ENCODE assay signal across 23 mouse cellular contexts in the genomic region with DNA sequence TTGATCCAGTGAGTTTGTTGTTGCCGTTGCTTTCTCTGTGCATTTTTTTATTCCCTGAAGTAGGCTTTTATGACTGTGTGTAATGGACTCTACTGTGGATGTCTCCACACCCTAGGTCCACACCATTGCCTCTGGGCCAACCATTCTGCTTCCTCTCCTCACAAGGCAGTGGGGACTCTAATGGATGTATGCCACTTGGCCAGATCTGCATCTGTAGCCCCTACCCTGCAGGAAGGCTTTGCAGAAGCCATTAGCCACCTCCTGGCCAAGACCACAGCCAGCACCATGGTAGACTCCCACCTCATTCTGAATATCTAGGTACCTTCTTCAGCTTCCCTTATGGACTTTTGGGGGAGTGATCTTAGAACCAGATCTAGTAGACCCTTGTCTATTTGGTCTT. TPM values are rescaled to one million over a fixed set of nuclear protein-coding genes. Genes with fewer than 3 reads are reported as not detected.
"Had no signal": no experiment of that assay in that cellular context is flagged by ENCODE, and none has a peak within 500 bp of the region (broad histone marks: within the 10 kb centered on the region; RNA-seq: fewer than 3 reads in every experiment).

No protein-coding gene starts in this region.

- H3K27ac ChIP-seq: liver, embryonic 13.5 days; liver, embryonic 15.5 days; lung, embryonic 15.5 days; macrophage; midbrain, embryonic 10.5 days; midbrain, embryonic 12.5 days; neural tube, embryonic 13.5 days; neural tube, embryonic 15.5 days had no signal

- H3K9ac ChIP-seq: liver, embryonic 13.5 days; liver, embryonic 15.5 days; liver, postnatal 0 days; lung, embryonic 15.5 days; midbrain, embryonic 12.5 days; neural tube, embryonic 13.5 days; neural tube, embryonic 15.5 days had no signal

- H3K27me3 ChIP-seq: liver, embryonic 13.5 days; liver, embryonic 15.5 days; lung, embryonic 15.5 days; midbrain, embryonic 12.5 days; neural tube, embryonic 13.5 days; neural tube, embryonic 15.5 days had no signal

- H3K4me2 ChIP-seq: liver, embryonic 13.5 days; liver, embryonic 15.5 days; lung, embryonic 15.5 days; midbrain, embryonic 12.5 days; neural tube, embryonic 13.5 days; neural tube, embryonic 15.5 days had no signal

- H3K4me3 ChIP-seq: liver, embryonic 13.5 days; liver, embryonic 15.5 days; lung, embryonic 15.5 days; midbrain, embryonic 10.5 days; midbrain, embryonic 12.5 days; neural tube, embryonic 13.5 days; neural tube, embryonic 15.5 days had no signal

- ATAC-seq: liver, postnatal 0 days; midbrain, embryonic 16.5 days had no signal

- H3K36me3 ChIP-seq: liver, embryonic 13.5 days; liver, embryonic 15.5 days; midbrain, embryonic 10.5 days; midbrain, embryonic 12.5 days; neural tube, embryonic 13.5 days; neural tube, embryonic 15.5 days had no signal

- H3K9me3 ChIP-seq: liver, embryonic 13.5 days; liver, embryonic 15.5 days; lung, embryonic 15.5 days; midbrain, embryonic 10.5 days; midbrain, embryonic 12.5 days; neural tube, embryonic 13.5 days had no signal

- DNase-seq: liver, embryonic 13.5 days; liver, postnatal 0 days; lung, adult 2 months; lung, postnatal 36 days; midbrain, embryonic 14.5 days; retina, postnatal 1 day; right cerebral cortex, adult 18-20 months; right cerebral cortex, postnatal 25 days; right cerebral cortex, postnatal 4 days; spleen, adult 18-20 months; thymus, adult 2 months; thymus, postnatal 14 days; thymus, postnatal 36 days had no signal

- H3K4me1 ChIP-seq: liver, embryonic 13.5 days; liver, embryonic 15.5 days; lung, embryonic 15.5 days; midbrain, embryonic 10.5 days; midbrain, embryonic 12.5 days; neural tube, embryonic 13.5 days; neural tube, embryonic 15.5 days had no signal

RNA-seq across cellular contexts. Expression of gene Col6a1, which starts 18.4 kb away (rescaled TPM):
- total RNA-seq: megakaryocyte progenitor cell, adult 5-6 weeks; megakaryocyte-erythroid progenitor cell, adult 5-6 weeks had no signal
